Mouse (Mus musculus) brain, embryonic 14.5 days (tissue): ENCODE data around the gene S1pr5.

ENCODE experiments used
- CTCF ChIP-seq: fragments of 200-500 bp; IDR thresholded peaks from 2 replicates; pipeline ENCODE4 v1.5.1; 2012; ENCODE audit warnings: inconsistent platforms, mild to moderate bottlenecking, moderate library complexity, borderline replicate concordance; ENCODE audit not compliant: insufficient read depth, insufficient read length; ENCODE audit errors: extremely low read depth
- POLR2A ChIP-seq: fragments of 200-500 bp; IDR thresholded peaks from 2 replicates; pipeline ENCODE4 v1.6.1; 2012; ENCODE audit warnings: mild to moderate bottlenecking, inconsistent platforms, borderline replicate concordance; ENCODE audit not compliant: poor library complexity, insufficient read depth, insufficient read length, severe bottlenecking; ENCODE audit errors: extremely low read depth

DNA sequence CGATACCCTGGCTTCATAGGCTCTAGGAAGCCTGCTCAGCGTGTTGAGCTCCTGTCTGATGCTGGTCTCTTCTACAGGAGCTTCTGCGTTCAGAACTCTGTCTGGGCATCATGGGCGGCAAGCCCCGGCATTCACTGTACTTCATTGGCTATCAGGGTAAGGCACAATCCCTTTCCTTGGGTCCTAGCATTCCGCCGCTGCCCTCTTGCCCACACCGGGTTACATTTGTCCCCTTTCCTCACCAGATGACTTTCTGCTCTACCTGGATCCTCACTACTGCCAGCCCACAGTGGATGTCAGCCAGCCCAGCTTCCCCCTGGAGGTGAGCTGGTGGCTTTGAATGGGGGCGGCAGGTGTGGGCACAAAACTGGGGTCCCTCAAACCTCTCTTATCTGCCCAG, 24.1 kb upstream of the S1pr5 start:
- TF ChIP-seq CTCF, result no peak
- no peak for TF ChIP-seq POLR2A
